Mouse (Mus musculus) megakaryocyte, embryonic 14.5 days (primary cell): ENCODE data around the gene Plk4.

Experiments
- FLI1 ChIP-seq: IDR thresholded peaks from 2 replicates; pipeline ENCODE4 v1.6.1; 2012; ENCODE audit warnings: low read length, inconsistent platforms, mixed read lengths
- GATA1 ChIP-seq: IDR thresholded peaks from 3 replicates; pipeline ENCODE4 v1.6.1; 2012; ENCODE audit warnings: mixed read lengths, low read length, inconsistent platforms, borderline replicate concordance

DNA sequence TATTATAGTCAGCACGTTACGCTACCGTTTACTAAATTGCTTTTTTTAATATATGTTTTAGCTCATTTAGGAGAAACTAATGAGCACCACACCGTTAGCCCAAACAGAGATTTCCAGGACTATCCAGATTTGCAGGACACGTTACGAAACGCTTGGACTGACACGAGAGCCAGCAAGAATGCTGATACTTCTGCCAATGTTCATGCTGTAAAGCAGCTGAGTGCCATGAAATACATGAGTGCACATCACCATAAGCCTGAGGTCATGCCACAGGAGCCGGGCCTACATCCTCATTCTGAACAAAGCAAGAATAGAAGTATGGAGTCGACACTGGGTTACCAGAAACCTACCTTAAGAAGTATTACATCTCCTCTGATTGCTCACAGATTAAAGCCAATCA, 8.9 kb downstream of the Plk4 start:
- TF ChIP-seq GATA1, result no peak
- no peak for TF ChIP-seq FLI1
